Mouse (Mus musculus): ENCODE measurements around the gene Spry1. TPM values are rescaled to one million over a fixed set of nuclear protein-coding genes. Genes with fewer than 3 reads are reported as not detected.
"Not testable (repeated sequence)": the region's sequence is repeated elsewhere in the genome, so short reads cannot be mapped to it uniquely, and the experiment has no call there.

Spry1 gene
- polyA plus RNA-seq (2012; rRNA removed): 34.7 and 38.2 TPM in 2 replicates

DNA sequence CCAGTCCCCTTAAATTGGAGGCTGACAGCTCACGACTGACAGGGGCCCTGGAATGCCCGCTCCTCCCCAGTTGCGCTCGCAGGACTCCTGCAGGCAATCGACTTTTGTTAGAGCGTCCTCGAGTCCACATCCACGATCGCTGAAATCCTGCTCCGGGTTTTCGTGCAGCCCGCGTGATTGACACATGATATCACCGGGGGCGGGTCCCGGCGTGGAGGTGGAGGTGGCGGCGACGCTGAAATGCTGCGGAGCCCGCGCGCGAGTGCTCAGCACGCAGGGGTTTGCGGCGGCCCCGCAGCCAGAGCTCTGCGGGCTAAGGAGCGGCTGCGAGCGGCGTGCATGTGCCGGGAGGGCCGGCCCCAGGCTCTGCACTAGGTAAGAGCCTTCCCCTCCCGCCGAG, at the start of gene Spry1:
Gene Spry1 (plus strand): TSS at position 258 of the 400 bp plus-strand sequence.
- peak; percentile 91 for DNase-seq (ENCODE audit: low spot score)

DNA sequence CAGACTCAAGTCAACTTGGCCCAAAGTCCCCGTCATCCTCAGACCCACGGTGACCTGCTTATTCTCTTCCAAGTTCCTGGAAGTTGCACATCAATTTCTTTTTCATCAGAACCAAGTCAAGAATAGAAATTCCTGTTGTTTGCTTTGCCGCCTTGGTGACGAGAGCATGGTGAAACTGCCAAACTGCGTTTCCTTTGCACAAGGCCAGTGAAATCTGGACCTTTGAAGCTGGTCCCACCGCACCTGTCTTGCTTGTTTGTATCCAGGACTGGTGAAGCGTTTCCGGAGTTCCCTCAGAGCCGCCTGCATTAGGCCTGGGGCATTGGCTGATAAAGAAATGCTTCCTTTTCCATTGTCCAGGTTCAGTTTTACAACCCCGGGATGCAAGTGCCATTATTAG, 44.0 kb upstream of the Spry1 start:
- no peak for DNase-seq (ENCODE audit: low spot score)

DNA sequence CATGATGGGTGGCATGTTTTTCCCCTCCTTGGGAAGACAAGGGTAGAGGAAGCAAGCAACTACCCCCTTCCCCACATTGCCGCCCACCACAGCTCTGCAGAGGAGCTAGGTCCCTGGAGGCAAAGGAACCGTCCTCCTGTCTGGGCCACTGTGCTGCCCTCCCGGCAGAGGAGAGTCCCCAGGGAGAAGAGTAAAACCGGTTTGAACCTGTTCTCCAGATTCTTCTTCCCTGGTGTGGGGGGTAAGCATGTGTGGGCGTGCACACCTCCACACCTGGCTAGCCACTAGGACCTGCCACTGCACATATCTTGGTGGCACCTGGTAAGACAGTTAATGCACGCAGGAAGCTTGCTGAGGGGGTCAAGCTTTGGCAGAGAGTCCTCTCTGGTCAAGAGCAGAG, 43.2 kb upstream of the Spry1 start:
- DNase-seq (ENCODE audit: low spot score): no peak

DNA sequence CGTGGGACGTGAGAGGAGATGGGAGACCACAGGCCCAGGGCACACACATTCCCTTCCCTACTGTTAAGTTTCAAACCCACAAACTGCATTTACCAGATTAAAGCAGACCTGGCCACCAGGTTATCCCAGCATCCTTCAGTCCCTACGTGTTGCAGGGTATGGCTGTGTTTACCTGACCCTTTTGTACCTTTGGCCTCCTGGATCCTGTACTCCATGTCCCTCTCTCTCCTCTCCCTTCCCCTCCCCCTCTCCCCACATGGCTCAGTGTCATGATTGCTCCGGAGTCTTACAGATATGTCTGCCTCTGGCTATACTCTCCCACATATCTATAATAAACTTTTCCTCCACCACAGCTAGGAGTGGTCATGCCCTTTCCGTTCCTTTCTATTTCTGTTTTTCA, 42.5 kb upstream of the Spry1 start:
- no peak for DNase-seq (ENCODE audit: low spot score)

DNA sequence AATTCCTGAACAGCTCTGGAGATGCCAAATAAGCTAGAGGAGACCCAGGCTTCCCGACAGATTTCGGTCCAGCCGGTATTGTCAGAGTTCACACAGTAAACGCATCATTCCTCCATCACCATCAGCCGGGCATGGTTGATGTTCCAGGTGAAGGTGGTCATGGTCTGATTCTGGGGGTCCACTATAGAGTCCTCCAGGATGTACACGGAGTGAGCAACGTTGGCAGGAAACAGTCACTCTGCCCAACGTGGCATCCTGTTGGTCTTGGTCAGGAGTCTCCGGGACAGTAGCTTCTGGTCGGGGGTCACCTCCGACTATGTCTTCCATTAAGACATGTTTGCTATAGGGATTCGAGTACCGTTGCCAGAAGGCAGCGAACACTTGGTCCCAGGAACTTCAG, 40.1 kb upstream of the Spry1 start:
- not testable (repeated sequence) for DNase-seq (ENCODE audit: low spot score)

DNA sequence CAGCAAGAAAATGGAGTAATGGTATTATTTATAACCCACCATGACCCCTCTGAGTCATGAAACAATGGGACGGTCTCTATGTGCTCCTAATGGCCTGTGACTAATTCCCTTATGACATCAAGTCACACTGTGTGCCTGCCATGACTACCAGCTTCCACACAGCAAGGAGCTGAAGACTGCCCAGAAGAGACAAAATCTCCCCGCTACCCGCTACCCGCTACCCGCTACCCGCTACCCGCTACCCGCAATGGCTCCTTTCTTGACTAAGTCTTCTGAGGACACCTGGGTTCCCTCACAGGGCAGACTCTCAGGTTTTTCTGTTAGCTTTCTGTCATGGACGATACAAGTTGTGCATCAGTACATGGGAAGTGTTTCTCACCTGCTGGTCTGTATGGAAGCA, 37.4 kb upstream of the Spry1 start:
- DNase-seq (ENCODE audit: low spot score): no peak

DNA sequence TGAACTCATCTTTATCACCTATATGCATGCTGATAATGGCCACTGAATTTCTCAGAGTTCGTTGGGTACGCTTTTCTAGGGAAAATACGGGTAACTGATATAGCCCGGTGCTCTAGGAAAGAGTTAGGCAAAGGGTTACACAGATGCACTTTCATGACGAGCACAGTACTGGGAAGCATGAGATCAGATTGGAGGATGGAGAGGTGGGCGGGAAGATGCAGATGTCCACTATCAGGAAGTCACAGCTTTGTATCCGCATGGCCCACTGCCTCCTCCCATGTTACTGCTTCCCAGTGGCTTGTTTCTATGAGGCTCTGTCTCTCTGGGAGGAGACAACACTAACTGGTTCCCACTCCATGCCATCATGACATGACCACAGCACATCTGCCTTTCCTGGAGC, 36.9 kb upstream of the Spry1 start:
- DNase-seq (ENCODE audit: low spot score): no peak

DNA sequence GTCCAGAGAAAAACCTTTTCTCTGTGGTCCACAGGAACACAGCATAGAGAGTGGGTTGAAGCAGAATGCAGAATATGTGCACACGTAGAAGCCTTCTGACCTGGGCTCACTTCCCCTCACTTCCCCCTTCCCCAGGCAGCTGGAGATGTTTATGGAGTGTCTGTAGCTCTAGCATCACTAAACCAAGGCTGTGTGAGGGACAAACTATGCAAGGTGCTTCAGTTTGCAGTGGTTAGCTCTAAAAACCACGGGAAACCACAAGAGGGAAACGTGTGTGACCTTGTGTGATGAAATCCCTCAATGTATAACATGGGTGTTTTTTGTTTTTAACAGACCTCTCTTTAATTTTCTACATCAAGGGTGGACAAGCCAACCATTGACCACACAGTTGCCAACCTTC, 36.2 kb upstream of the Spry1 start:
- DNase-seq (ENCODE audit: low spot score): no peak

DNA sequence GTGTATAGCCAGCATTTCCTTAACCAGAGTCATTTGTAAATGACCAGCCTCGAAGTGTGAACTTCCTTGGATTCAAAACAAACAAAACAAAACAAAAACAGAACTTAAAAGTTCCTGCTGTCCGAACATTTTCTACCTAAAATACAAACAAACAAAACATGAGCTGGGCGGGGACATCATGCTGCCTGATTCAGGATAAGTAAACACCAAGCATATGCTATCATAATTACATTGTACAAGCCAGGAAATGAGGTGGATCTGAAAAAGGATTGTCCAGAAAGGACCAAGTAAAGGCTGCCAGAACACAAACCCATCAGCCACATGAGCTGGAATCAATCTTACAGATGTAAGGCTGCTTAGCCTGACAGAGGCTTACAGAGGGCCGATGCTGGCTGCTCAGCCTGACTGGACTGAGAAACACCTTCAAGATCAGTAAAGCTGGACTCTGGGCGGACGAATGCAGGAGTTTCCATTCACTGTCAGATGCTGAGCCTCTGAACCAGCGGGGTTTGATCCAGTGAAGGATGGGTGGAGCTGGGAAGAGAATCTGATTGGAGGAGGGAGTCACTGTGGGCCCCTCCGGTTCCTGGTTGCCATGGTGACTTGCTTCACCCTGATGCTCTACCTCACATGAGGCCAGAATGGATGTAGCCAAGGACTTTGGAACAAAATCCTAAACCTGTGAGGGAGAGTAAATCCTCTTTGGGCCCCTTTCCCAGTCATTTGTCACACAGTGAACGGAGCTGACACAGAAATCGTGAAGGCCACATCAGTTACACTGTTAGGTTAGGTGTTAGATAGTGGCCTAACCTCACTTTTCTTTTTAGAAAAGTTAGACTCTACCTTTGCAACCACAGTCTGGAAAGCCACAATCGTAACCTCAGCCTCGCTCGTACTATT, 34.5 kb upstream of the Spry1 start:
- DNase-seq (ENCODE audit: low spot score): no peak

DNA sequence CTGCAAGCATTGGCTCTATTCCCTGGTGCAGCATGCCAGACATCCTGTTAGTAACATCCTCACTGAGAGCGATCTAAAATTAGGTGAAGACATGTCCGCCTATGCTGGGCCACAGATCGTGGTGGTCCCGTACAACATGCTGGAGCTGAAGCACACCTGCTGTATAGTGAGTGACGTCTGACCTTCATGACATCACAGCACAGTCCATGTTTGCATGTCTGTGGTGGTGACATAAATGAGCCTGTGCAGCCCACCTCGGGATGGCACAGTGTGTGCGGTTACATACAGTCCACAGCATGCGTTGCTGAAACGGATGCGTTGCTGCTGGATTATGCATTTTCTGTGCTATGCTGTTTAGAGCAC, 33.9 kb upstream of the Spry1 start:
- no peak for DNase-seq (ENCODE audit: low spot score)

DNA sequence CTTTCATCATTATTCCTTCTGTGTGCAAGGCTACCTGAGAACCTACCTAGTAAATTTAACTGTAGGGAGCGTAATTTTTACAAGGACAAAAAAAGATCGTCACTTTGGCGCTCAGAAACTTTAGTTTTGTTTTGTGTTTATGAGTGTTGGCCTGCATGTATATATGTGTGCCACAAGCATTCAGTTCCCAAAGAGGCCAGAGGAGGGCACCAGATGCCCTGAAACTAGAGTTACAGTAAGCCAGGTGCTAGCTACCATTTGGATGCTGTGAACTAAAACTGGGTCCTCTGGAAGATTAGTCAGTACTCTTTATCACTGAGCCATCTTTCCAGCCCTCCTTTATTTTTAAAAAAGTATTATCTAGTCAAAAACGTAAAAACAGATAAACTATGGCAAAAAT, 30.8 kb upstream of the Spry1 start:
- DNase-seq (ENCODE audit: low spot score): no peak

DNA sequence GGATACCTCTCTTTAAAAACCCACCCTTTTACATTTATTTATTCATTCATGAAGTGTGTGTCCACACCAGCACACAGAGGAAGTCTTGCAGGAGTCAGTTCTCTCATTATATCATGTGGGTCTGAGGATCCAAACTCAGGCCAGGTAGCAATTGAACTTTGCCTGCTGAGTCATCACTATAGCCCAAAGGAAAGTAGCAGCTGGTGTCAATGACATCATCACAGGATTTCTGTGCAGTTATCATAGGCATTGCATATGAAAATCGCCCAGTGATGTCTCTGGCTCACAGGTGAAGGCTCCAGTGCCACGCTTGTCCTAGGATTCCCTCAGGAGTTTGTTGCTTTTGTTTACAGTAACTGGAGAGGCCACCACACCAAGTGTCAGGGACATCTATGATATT, 29.1 kb upstream of the Spry1 start:
- no peak for DNase-seq (ENCODE audit: low spot score)

DNA sequence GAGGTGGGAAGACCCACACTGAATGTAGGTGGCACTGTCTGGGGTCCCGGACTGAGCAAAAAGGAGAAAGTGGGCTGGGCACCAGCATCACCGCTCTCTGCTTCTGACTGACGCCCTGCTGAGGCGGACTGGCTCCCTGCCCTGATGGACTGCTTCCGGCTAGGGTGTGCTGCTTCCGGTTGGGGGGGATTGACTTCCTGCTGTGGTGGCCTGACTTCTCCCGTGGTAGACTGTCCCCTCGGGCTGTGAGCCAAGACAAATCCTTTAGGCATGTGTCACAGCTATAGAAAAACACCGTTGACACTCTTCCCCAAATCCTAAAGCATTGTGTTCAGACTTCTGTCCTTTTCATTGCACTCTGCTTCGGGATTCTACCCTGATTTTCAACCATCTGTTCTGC, 26.0 kb upstream of the Spry1 start:
- DNase-seq (ENCODE audit: low spot score): no peak

DNA sequence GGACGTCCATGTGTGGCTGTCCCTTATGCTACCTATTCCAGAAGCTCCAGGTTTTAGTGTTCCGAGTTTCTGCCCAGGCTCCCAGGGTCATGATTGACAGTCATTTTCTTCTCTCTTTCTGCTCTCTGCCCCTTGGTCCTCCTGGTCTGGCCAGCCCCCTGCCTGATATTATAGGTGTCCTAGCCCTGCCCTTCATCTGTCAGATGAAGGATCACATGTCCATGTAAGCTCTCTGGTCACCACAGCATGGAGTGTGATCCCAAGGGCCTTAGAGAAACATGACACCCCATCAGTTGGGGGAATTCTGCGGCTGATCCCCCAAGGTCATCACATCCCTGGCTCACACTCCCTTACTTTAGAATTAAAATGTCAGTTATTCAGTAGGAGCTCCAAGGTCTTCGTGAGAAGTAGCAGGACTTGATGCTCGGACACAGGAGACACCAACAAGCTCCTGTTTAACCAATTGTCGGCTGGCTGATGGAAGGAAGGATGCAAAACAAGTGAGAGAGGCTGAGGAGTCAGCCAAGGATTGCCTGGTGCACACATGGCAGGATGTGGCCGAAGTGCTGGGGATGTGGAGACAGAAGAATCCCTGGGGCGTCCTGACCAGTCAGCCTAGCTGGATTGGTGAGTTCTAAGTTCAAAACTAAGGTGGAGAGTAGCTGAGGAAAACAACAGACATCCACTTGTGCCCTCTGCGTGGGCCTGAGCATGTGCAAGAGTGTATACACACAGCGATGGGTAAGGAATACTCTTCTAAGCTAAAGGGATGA, 24.7 kb upstream of the Spry1 start:
- DNase-seq (ENCODE audit: low spot score): no peak

DNA sequence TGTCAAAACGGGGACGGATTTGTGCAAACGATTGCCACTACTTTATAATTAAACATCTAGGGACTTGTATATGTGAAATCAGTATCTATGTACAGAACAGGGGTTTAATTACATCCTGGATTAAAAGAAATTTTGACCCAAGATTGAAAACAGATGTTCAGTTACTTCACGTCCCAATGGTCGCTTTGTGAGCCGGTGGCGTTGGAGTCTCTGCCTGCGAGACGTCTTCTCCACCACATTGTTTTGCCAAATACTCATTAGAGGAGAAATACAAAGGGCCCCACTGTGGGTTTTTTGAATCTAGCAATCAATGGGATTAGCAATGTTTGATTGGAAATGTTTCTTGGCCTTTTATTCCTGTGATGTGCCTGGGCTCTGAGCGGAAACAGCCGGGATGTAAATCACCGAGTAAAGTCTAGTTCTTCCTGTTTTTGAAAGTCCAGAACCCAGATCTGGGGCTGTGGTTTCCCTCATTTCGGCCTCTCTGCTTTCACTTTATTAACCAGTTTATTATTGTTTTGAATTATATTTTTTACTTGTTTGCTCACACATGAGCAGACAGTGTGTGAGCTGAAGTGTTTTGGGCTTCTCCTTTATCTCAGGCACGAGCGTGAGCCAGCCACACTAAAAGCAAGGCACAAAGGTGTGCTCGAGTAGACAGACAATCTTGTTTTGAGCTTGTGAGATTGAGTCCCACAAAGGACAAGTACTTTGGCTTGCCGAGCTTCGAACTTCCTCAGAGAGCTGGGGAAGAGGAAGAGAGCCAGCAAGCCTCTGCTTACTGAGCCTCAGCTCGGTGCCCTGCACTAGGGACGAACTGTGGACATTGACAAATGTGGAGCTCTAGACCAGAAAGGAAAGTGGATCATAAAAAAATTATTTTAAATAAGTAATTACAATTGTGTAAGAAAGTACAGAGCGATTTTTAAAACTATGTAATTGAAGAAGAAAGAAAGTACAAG, 22.9 kb upstream of the Spry1 start:
- DNase-seq (ENCODE audit: low spot score): no peak

DNA sequence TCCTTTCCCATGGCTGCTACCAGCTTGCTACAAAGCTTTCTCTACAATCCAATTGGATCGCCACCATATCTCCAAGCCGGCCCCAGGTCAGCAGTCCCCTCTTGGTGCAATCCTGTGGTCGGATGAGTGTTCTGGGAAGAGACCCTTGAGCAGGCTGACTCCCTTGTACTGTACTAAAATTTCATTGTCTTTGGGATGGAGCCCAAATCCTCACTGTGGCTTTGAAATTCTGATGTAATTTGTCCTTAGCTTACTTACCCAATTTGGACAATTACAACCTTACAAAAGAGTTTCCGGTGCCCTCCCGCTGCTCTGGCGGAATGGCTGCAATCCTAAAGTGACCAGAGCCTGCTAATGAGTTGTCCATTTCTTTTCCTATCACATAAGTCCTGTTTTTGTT, 7.5 kb upstream of the Spry1 start:
- DNase-seq (ENCODE audit: low spot score): no peak

DNA sequence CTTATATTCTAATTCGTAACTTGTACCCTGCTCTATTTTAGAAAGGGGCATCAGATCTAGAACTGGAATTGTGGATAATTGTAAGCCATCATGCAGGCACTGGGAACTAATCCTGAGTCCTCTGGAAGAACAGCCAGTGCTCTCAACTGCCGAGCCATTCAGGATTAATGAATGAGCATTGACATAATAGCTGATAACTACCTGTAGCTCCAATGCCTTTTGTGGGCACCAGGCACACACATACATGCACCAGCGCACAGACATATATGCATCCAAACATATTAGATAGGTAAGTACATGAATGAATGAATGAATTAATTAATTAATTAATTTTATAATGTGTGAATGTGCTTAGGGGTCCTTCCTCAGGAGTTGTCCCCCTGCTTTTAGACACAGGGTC, 7.0 kb upstream of the Spry1 start:
- DNase-seq (ENCODE audit: low spot score): no peak

DNA sequence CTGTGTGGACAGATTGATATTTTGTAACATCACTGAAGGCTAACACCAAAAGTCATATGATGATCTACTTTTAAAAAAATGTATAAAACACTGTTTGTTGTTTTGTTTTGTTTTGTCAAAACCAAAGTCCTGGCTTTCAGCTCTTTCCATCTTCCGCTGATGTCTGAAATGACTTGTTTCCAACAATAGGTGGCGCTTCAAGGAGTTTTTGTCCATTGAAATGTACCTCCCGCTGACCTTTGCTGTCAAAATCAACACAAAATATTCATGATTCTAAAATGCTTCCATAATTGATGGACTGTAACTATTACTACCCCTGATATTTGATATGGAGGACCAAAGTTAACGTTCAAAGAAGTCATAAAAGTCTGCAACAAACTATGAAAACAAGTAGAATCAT, 5.1 kb upstream of the Spry1 start:
- DNase-seq (ENCODE audit: low spot score): no peak

DNA sequence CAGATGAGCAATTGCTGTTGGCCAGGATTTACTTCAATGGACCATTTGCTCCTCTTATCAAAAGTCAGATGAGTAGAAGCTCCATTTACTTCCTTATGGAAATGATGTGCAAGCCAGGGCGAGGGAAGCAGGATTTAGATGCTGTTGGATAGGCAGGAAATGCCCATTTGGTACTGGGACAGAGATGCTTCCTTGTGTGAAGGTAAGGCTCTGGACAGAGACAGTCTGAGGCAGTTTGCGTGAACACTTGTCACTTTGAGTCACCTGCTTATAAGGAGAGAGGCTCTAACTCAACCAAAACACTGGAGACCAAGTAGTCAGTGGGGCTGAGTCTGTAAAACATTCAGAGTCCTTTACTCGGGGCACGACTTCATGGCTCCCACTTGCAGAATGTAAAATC, 2.8 kb upstream of the Spry1 start:
- no peak for DNase-seq (ENCODE audit: low spot score)

DNA sequence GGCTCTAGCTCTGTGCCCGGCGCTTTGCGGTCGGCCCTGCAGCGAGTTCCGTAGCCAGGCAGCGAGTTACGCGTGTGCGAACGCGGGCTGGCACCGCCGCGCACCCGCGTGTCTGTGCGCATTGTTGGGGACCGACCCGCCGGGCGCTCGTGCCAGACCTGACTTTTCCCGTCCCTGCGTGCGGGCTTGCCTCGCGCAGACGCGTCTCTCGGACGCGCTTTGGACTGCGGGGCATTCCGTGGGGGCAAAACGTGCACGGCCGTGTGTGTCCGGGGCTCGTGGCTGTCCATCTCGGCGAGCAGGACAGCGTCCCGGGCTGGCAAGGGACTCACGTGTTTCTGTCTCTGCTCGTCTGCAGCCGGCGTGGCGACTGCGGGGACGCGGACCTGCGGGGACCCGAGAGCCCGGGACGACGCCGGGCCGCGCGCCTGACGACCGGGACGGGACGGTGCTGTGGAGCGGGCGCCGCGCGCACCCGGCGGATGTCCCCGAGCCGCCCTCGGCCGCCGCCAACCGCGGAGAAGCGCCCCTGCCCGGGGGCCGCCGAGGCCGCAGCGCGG, 495 bp downstream of the Spry1 start:
- DNase-seq (ENCODE audit: low spot score): peak; percentile 59

DNA sequence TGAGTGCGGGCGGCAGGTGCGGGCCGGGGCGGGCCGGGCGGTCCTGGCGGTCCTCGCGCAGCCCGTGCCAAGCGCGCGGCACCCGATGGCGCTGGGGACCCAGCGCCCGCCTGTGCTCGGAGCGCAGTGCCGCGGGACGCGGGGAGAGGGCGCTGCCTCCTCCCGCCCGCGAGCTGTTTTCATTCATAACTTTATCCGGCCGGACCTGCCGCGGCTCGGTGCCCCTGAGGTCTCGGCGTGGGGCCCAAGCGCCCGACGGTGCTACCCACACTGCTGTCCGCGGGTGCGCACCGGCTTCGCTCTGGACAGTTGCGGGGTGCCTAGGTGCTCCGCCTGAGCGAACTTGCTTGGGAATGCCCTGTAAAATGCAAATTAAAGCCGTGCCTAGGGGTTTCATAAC, 1.1 kb downstream of the Spry1 start:
- peak; percentile 64 for DNase-seq (ENCODE audit: low spot score)

All from urinary bladder, adult 2 months (tissue).